Comparison of ENCODE assay signal across 8 mouse cellular contexts in genomic region chr9:100544948-100545714, GRCm38 (mm10). TPM values are rescaled to one million over a fixed set of nuclear protein-coding genes. Genes with fewer than 3 reads are reported as not detected.
DNase-seq lines count a peak whose midpoint lies in the region; ATAC-seq and TF ChIP-seq lines count a peak whose summit lies in the region.

No protein-coding gene starts in this region.

- H3K36me3 ChIP-seq in lung, embryonic 15.5 days: peaks cover 10% of the 10 kb centered on the region; the same call in 1 of the 2 replicates
- peaks cover 3% of the 10 kb centered on the region; the same call in 1 of the 2 replicates for H3K36me3 ChIP-seq in heart, embryonic 11.5 days (ENCODE audit: control insufficient read depth, insufficient read depth, low read length)
- no peaks in the 10 kb centered on the region for H3K36me3 ChIP-seq in liver, embryonic 14.5 days (replicated peaks; ENCODE audit: control insufficient read depth, insufficient read depth, low read depth)
- H3K36me3 ChIP-seq in splenic B cell, adult 2 months (ENCODE audit: control insufficient read depth, insufficient read depth, low read length, poor library complexity, severe bottlenecking): no peaks in the 10 kb centered on the region

- H3K27ac ChIP-seq in lung, embryonic 15.5 days: peak overlapping the region; percentile 94
- peak overlapping the region; percentile 84 for H3K27ac ChIP-seq in heart, embryonic 11.5 days (ENCODE audit: low read depth, low read length)
- peak overlapping the region; percentile 32; the same call in 1 of the 2 replicates for H3K27ac ChIP-seq in liver, embryonic 14.5 days

- no peak for DNase-seq in lung, postnatal 10 days
- DNase-seq in brain, embryonic 14.5 days (ENCODE audit: low read depth): peak; percentile 20
- peak in 1 of 3 experiments; percentile 11 for DNase-seq in liver, embryonic 14.5 days (ENCODE audit: low read depth in 3 of 3, low spot score in 3 of 3)
- peak; percentile 64 for DNase-seq in splenic B cell, adult 2 months (ENCODE audit: low read depth, low spot score)
- no peak for DNase-seq in spleen, postnatal 14 days (ENCODE audit: low spot score in 2 of 2)
- no peak for DNase-seq in gastrocnemius, postnatal 4 days (ENCODE audit: low spot score in 2 of 2)

- no peak for TF ChIP-seq CTCF in brain, embryonic 14.5 days (IDR thresholded peaks at IDR 0.05; ENCODE audit: borderline replicate concordance, extremely low read depth, insufficient read depth, insufficient read length)
- TF ChIP-seq CTCF in liver, embryonic 14.5 days (IDR thresholded peaks at IDR 0.05; ENCODE audit: low read depth): no peak

- H3K4me3 ChIP-seq in lung, embryonic 15.5 days: peak overlapping the region; percentile 99
- H3K4me3 ChIP-seq in heart, embryonic 11.5 days (ENCODE audit: low read depth, low read length): peak overlapping the region; percentile 84
- peak overlapping the region; percentile 74 to 87 for H3K4me3 ChIP-seq in liver, embryonic 14.5 days (ENCODE audit: insufficient read depth in 1 of 2, low read depth in 2 of 2, low read length in 2 of 2)

- H3K9me3 ChIP-seq in lung, embryonic 15.5 days: peaks cover 6% of the 10 kb centered on the region; the same call in 1 of the 2 replicates
- H3K9me3 ChIP-seq in heart, embryonic 11.5 days (replicated peaks; ENCODE audit: control insufficient read depth, low read length): peaks cover 9% of the 10 kb centered on the region
- peaks cover 5% of the 10 kb centered on the region for H3K9me3 ChIP-seq in liver, embryonic 14.5 days (ENCODE audit: control insufficient read depth, low read length)

- TF ChIP-seq EP300 in liver, embryonic 14.5 days (IDR thresholded peaks at IDR 0.05; ENCODE audit: low read depth): no peak

- peak overlapping the region; percentile 91 for H3K9ac ChIP-seq in lung, embryonic 15.5 days
- H3K9ac ChIP-seq in heart, embryonic 11.5 days (ENCODE audit: low read depth, low read length): peak overlapping the region; percentile 94
- H3K9ac ChIP-seq in liver, embryonic 14.5 days (replicated peaks): peak overlapping the region; percentile 85

- no peaks in the 10 kb centered on the region for H3K27me3 ChIP-seq in lung, embryonic 15.5 days
- no peaks in the 10 kb centered on the region for H3K27me3 ChIP-seq in heart, embryonic 11.5 days (ENCODE audit: control insufficient read depth, insufficient read depth, low read length)
- H3K27me3 ChIP-seq in liver, embryonic 14.5 days (ENCODE audit: control insufficient read depth, insufficient read depth, low read length): no peaks in the 10 kb centered on the region
- no peaks in the 10 kb centered on the region for H3K27me3 ChIP-seq in splenic B cell, adult 2 months (ENCODE audit: control insufficient read depth, insufficient read depth, low read length, poor library complexity, severe bottlenecking)

- WGBS in lung, embryonic 15.5 days: 2% methylated on average over 25 of the region's 38 CpGs
- WGBS in heart, embryonic 11.5 days (ENCODE audit: insufficient replicate concordance): 1% methylated on average over 38 of the region's 38 CpGs
- WGBS in liver, embryonic 14.5 days (ENCODE audit: insufficient replicate concordance): 1% methylated on average over 38 of the region's 38 CpGs

- TF ChIP-seq POLR2A in brain, embryonic 14.5 days (IDR thresholded peaks at IDR 0.05; ENCODE audit: borderline replicate concordance, extremely low read depth, insufficient read depth, insufficient read length, poor library complexity, severe bottlenecking): no peak

- H3K4me1 ChIP-seq in lung, embryonic 15.5 days: peaks cover 16% of the 10 kb centered on the region; the same call in 1 of the 2 replicates
- peaks cover 11% of the 10 kb centered on the region; the same call in 1 of the 2 replicates for H3K4me1 ChIP-seq in heart, embryonic 11.5 days (ENCODE audit: control insufficient read depth, insufficient read depth, low read length)
- peaks cover 12 to 14% of the 10 kb centered on the region in 2 experiments for H3K4me1 ChIP-seq in liver, embryonic 14.5 days (replicated peaks; ENCODE audit: control insufficient read depth in 2 of 2, insufficient read depth in 2 of 2, low read length in 1 of 2)

- ATAC-seq in lung, embryonic 15.5 days (ENCODE audit: borderline replicate concordance, extremely low read depth, low FRiP score, low TSS enrichment): peak; percentile 49; the same call in 1 of the 2 replicates
- no peak for ATAC-seq in heart, embryonic 11.5 days (replicated peaks; ENCODE audit: insufficient number of reproducible peaks, low FRiP score, low TSS enrichment)
- ATAC-seq in liver, embryonic 14.5 days (ENCODE audit: insufficient read depth): no peak

- H3K4me2 ChIP-seq in lung, embryonic 15.5 days: peak overlapping the region; percentile 71
- H3K4me2 ChIP-seq in heart, embryonic 11.5 days: peak overlapping the region; percentile 76
- peak overlapping the region; percentile 92 for H3K4me2 ChIP-seq in liver, embryonic 14.5 days (ENCODE audit: low read depth)

RNA-seq across cellular contexts. Expression of gene Nck1, which starts 0.8 kb away (rescaled TPM):
- polyA plus RNA-seq in lung, embryonic 15.5 days (2015; fragmentation: Nextera tagmentation; extraction: Ambion mirVana): 70.7 and 76.6 TPM in 2 replicates
- polyA plus RNA-seq in brain, embryonic 14.5 days (2012; rRNA removed): 29.3 and 32.9 TPM in 2 replicates
- polyA plus RNA-seq in heart, embryonic 11.5 days (2014; fragmentation: Nextera tagmentation; extraction: Ambion mirVana): 62.7 and 65.7 TPM in 2 replicates
- polyA plus RNA-seq in liver, embryonic 14.5 days (2012; rRNA removed): 5.4 and 12.9 TPM in 2 replicates
- 18.3 and 26.4 TPM in 2 replicates for polyA plus RNA-seq in liver, embryonic 14.5 days (2014; fragmentation: Nextera tagmentation; extraction: Ambion mirVana)
- total RNA-seq in gastrocnemius, postnatal 4 days (2021): 10 to 100 TPM; 44.6 to 46.7 TPM

RNA-seq across cellular contexts. Expression of gene Slc35g2, which starts 25.8 kb away (rescaled TPM):
- 8.5 and 8.9 TPM in 2 replicates for polyA plus RNA-seq in lung, embryonic 15.5 days (2015; fragmentation: Nextera tagmentation; extraction: Ambion mirVana)
- polyA plus RNA-seq in brain, embryonic 14.5 days (2012; rRNA removed): 6.8 and 7.5 TPM in 2 replicates
- polyA plus RNA-seq in heart, embryonic 11.5 days (2014; fragmentation: Nextera tagmentation; extraction: Ambion mirVana): 10.1 and 11.5 TPM in 2 replicates
- polyA plus RNA-seq in liver, embryonic 14.5 days (2012; rRNA removed): 0.42 and 0.61 TPM in 2 replicates
- 1.4 and 1.5 TPM in 2 replicates for polyA plus RNA-seq in liver, embryonic 14.5 days (2014; fragmentation: Nextera tagmentation; extraction: Ambion mirVana)
- 1 to 10 TPM; 1.8 to 2.0 TPM for total RNA-seq in gastrocnemius, postnatal 4 days (2021)

RNA-seq across cellular contexts. Expression of gene Stag1, which starts 52.5 kb away (rescaled TPM):
- 36.6 and 43.1 TPM in 2 replicates for polyA plus RNA-seq in lung, embryonic 15.5 days (2015; fragmentation: Nextera tagmentation; extraction: Ambion mirVana)
- polyA plus RNA-seq in brain, embryonic 14.5 days (2012; rRNA removed): 24.1 and 31.6 TPM in 2 replicates
- 29.7 and 35.6 TPM in 2 replicates for polyA plus RNA-seq in heart, embryonic 11.5 days (2014; fragmentation: Nextera tagmentation; extraction: Ambion mirVana)
- polyA plus RNA-seq in liver, embryonic 14.5 days (2012; rRNA removed): 6.0 and 11.6 TPM in 2 replicates
- polyA plus RNA-seq in liver, embryonic 14.5 days (2014; fragmentation: Nextera tagmentation; extraction: Ambion mirVana): 17.0 and 18.2 TPM in 2 replicates
- 10 to 100 TPM; 59.5 to 67.5 TPM for total RNA-seq in gastrocnemius, postnatal 4 days (2021)

RNA-seq across cellular contexts. Expression of gene Il20rb, which starts 58.5 kb away (rescaled TPM):
- 1.4 and 1.5 TPM in 2 replicates for polyA plus RNA-seq in lung, embryonic 15.5 days (2015; fragmentation: Nextera tagmentation; extraction: Ambion mirVana)
- polyA plus RNA-seq in brain, embryonic 14.5 days (2012; rRNA removed): 2.2 and 2.4 TPM in 2 replicates
- polyA plus RNA-seq in heart, embryonic 11.5 days (2014; fragmentation: Nextera tagmentation; extraction: Ambion mirVana): 0.39 and 0.89 TPM in 2 replicates
- 0.73 TPM in 2 replicates for polyA plus RNA-seq in liver, embryonic 14.5 days (2012; rRNA removed)
- 0.11 and 0.29 TPM in 2 replicates for polyA plus RNA-seq in liver, embryonic 14.5 days (2014; fragmentation: Nextera tagmentation; extraction: Ambion mirVana)
- total RNA-seq in gastrocnemius, postnatal 4 days (2021): 1 to 10 TPM; 4.8 to 5.4 TPM

Comparison
In these comparisons a context has a peak if more than half of its experiments do, and no peak if none do; other contexts are left out.
1. H3K27ac ChIP-seq: peak in every context shown above with its lines; median percentile 94 in lung, embryonic 15.5 days; 84 in heart, embryonic 11.5 days; 32 in liver, embryonic 14.5 days.
2. DNase-seq: peak in brain, embryonic 14.5 days (single experiment) and splenic B cell, adult 2 months (single experiment); none in lung, postnatal 10 days (single experiment), spleen, postnatal 14 days (0 of 2) and gastrocnemius, postnatal 4 days (0 of 2).
3. Peak in every context shown above with its lines, with median percentiles within 50 percentile points of each other: H3K4me2 ChIP-seq, H3K4me3 ChIP-seq and H3K9ac ChIP-seq.